Mouse (Mus musculus) ES-Bruce4 (cell line): ENCODE measurements at regions not wholly inside any gene's neighbourhood (a gene's known extent, or its start where the extent isn't known, plus 50 kb on each side); places are given as distances from the start of the nearest gene placed in this dataset.

ENCODE experiments used
- EP300 ChIP-seq: IDR thresholded peaks from 2 replicates; pipeline ENCODE4 v1.6.1; 2011; ENCODE audit warnings: low read depth, low read length; ENCODE audit not compliant: insufficient read depth
- POLR2A ChIP-seq: IDR thresholded peaks from one replicate; pipeline ENCODE4 v1.8.1; 2011; ENCODE audit warnings: low read length; ENCODE audit not compliant: insufficient read depth

- TF ChIP-seq EP300 (no peak), POLR2A (no peak)
Measured at GRCm38 (mm10) chr13:107781741-107782140, 262.5 kb upstream of the Smim15 start.
